Mouse (Mus musculus): ENCODE data around the gene Olfr70. TPM values are rescaled to one million over a fixed set of nuclear protein-coding genes. Genes with fewer than 3 reads are reported as not detected.
A peak's percentile ranks its signal among the peaks of the same experiment; 100 is the strongest.

The Olfr70 gene
- total RNA-seq, 2 experiments from 2014 or later = not detected

- intact Hi-C loops (cut with DNase I) = no loop called here
- DNase-seq (ENCODE audit: extremely low spot score in 1 of 2, low spot score in 2 of 2) = peak in 1 of 2 experiments; percentile 82
These were observed 31.2 kb downstream of the Olfr70 start for GRCm38 (mm10) chr4:43669428-43669794.

GRCm38 (mm10) chr4:43668782-43669427, 31.7 kb downstream of the Olfr70 start, which contains the start of the genes Tmem8b and Fam221b:
TSS of gene Tmem8b (plus strand) at chr4:43668971.
TSS of gene Fam221b (minus strand) at chr4:43669145.
- intact Hi-C loops (cut with DNase I) = no loop called here
- peak; percentile 87 to 93 for DNase-seq (ENCODE audit: extremely low spot score in 1 of 2, low spot score in 2 of 2)

DNA sequence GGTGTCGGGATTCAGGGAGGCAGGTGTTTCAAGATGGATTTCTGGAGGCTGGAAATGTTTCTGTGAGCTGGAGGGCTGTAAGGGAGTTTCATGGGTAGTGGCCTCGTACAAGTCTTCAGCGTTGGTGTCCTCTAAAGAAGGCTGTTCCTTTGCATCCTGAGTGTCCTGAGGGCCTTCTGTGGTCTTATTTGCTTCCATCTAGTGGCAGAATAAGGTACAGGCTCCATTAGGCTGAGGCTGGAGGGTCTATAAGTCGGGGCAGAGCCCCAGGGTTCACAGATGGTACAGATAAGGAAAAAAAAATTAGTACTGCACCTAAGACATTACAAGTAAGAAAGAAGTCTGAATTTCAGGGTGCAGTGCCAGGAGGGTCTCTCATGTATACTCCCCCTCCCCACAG, 34.2 kb downstream of the Olfr70 start:
- intact Hi-C loops (cut with DNase I) = loop anchor here (2.0 kb wide), 1 partner anchor 36 kb away; the partner anchor contains the start of gene Npr2
- no peak for DNase-seq (ENCODE audit: extremely low spot score in 1 of 2, low spot score in 2 of 2)

GRCm38 (mm10) chr4:43657146-43657545, 43.5 kb downstream of the Olfr70 start:
- intact Hi-C loops (cut with DNase I) = no loop called here
- no peak for DNase-seq (ENCODE audit: extremely low spot score in 1 of 2, low spot score in 2 of 2)

GRCm38 (mm10) chr4:43656339-43657109, 44.1 kb downstream of the Olfr70 start, which contains the start of gene Hint2:
TSS of gene Hint2 (minus strand) at chr4:43656466.
- peak; percentile 96 to 97 for DNase-seq (ENCODE audit: extremely low spot score in 1 of 2, low spot score in 2 of 2)
- intact Hi-C loops (cut with DNase I) = no loop called here

DNA sequence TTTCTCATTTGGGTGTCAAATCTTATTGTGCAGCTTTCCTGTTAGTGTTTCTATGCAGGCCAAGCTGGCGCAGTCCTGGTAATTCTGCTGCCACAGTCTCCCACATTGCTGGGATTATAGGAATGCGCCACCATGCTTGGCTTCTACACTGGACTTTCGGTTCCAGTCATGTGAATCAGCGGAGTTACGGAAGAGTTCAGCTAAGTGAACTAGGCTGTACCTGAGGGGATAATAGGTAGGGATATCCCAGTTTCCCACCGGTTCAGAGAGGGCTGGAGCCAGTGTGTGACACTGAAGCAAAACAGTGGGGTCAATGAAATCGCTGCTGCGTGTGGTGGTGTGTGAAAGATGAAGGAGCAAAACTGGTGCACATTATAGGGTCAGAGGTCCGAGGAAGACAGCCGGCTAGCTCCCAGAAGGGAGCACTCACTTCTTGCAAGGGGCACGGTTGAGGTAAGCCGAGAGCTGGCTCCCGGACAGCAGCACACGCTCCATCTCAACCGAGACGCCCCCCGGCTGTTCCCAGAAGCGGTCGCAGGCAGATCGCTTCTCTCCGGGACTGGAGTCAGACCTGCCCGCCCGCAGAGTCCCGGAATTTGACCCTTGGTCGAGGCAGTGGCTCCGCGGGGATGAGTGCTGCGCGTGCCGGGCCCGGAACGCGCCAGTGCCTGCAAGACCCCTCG, 44.8 kb downstream of the Olfr70 start:
- intact Hi-C loops (cut with DNase I) = no loop called here
- no peak for DNase-seq (ENCODE audit: extremely low spot score in 1 of 2, low spot score in 2 of 2)

GRCm38 (mm10) chr4:43653161-43654015, 47.2 kb downstream of the Olfr70 start, which contains the start of gene Spag8:
TSS of gene Spag8 (minus strand) at chr4:43653594.
- intact Hi-C loops (cut with DNase I) = no loop called here
- peak in 1 of 2 experiments; percentile 85 for DNase-seq (ENCODE audit: extremely low spot score in 1 of 2, low spot score in 2 of 2)

- intact Hi-C loops (cut with DNase I) = no loop called here
- no peak for DNase-seq (ENCODE audit: extremely low spot score in 1 of 2, low spot score in 2 of 2)
These were observed 47.9 kb downstream of the Olfr70 start for GRCm38 (mm10) chr4:43652726-43653125.

- intact Hi-C loops (cut with DNase I) = no loop called here
- no peak for DNase-seq (ENCODE audit: extremely low spot score in 1 of 2, low spot score in 2 of 2)
These were observed 50.8 kb downstream of the Olfr70 start for GRCm38 (mm10) chr4:43649783-43650182.

Other genes starting within 250 kb of the Olfr70 start
- gene Cd72, start 246.2 kb downstream of the Olfr70 start, total RNA-seq (2021) = 1 to 10 TPM in 1 of 2 experiments, not detected in 1; 1.2 TPM
- gene Sit1, start 217.1 kb downstream of the Olfr70 start, total RNA-seq (2021) = not detected
- 10 to 100 TPM; 31.1 to 32.5 TPM for gene Ccdc107, start 207.9 kb downstream of the Olfr70 start, total RNA-seq (2021)
- 1 to 10 TPM; 1.1 to 1.4 TPM for gene Arhgef39, start 201.1 kb downstream of the Olfr70 start, total RNA-seq (2021)
- gene Car9, start 193.8 kb downstream of the Olfr70 start, total RNA-seq (2021) = under 1 TPM in 1 of 2 experiments, not detected in 1; 0.45 TPM
- gene Tpm2, start 177.0 kb downstream of the Olfr70 start, total RNA-seq (2021) = 1 to 10 TPM; 7.2 to 7.9 TPM
- gene Creb3, start 138.5 kb downstream of the Olfr70 start, total RNA-seq (2021) = 10 to 100 TPM; 74.4 to 74.6 TPM
- gene Tln1, start 138.1 kb downstream of the Olfr70 start, total RNA-seq (2021) = 10 to 100 TPM; 48.7 to 55.3 TPM
- 10 to 100 TPM; 48.5 to 49.7 TPM for gene Rgp1, start 122.1 kb downstream of the Olfr70 start, total RNA-seq (2021)
- gene Gba2, start 121.9 kb downstream of the Olfr70 start, total RNA-seq (2021) = 10 to 100 TPM; 64.1 to 67.1 TPM
- gene Msmp, start 116.3 kb downstream of the Olfr70 start, total RNA-seq (2021) = not detected
- 10 to 100 TPM; 47.0 to 47.5 TPM for gene Npr2, start 68.9 kb downstream of the Olfr70 start, total RNA-seq (2021)
- 1 to 10 TPM; 2.1 to 2.7 TPM for gene Spag8, start 47.2 kb downstream of the Olfr70 start, total RNA-seq (2021)
- gene Hint2, start 44.3 kb downstream of the Olfr70 start, total RNA-seq (2021) = 10 to 100 TPM; 25.3 to 30.5 TPM
- 10 to 100 TPM; 57.8 to 60.1 TPM for gene Tmem8b, start 31.8 kb downstream of the Olfr70 start, total RNA-seq (2021)
- gene Fam221b, start 31.7 kb downstream of the Olfr70 start, total RNA-seq (2021) = 1 to 10 TPM; 1.0 to 1.3 TPM
- not detected for gene Olfr71, start 9.4 kb upstream of the Olfr70 start, total RNA-seq (2021)
- gene Hrct1, start 26.4 kb upstream of the Olfr70 start, total RNA-seq (2021) = 1 to 10 TPM in 1 of 2 experiments, under 1 TPM in 1; 0.87 to 1.1 TPM
- under 1 TPM; 0.43 TPM for gene Spaar, start 29.2 kb upstream of the Olfr70 start, total RNA-seq (2021)
- gene Olfr159, start 70.2 kb upstream of the Olfr70 start, total RNA-seq (2021) = not detected
- not detected for gene Olfr156, start 123.1 kb upstream of the Olfr70 start, total RNA-seq (2021)
- gene Olfr157, start 139.4 kb upstream of the Olfr70 start, total RNA-seq (2021) = not detected
- gene Olfr155, start 150.8 kb upstream of the Olfr70 start, total RNA-seq (2021) = not detected
- gene Reck, start 174.7 kb upstream of the Olfr70 start, total RNA-seq (2021) = 1 to 10 TPM; 5.2 to 6.8 TPM

Data from left cerebral cortex, postnatal 10 days (tissue).